Mouse (Mus musculus) left cerebral cortex, postnatal 4 days (tissue): Measurements from ENCODE around the gene Sik1. TPM values are rescaled to one million over a fixed set of nuclear protein-coding genes. Genes with fewer than 3 reads are reported as not detected.

ENCODE experiments used
- DNase-seq: peaks from one replicate; pipeline ENCODE4 v3.0.0-alpha.2; 2022
- intact Hi-C: fragments of 180-260 bp; cut with DNase I; formaldehyde crosslinking; loops from one replicate; pipeline ENCODE4 v1.15.1; 2025
- total RNA-seq, 2 experiments: library from RNA; stranded (reverse); gene quantifications; 2 replicates each; pipeline ENCODE4 v1.2.3; 2021

Gene Sik1
- total RNA-seq, 2 experiments from 2014 or later: 34.7 to 39.7 TPM

DNA sequence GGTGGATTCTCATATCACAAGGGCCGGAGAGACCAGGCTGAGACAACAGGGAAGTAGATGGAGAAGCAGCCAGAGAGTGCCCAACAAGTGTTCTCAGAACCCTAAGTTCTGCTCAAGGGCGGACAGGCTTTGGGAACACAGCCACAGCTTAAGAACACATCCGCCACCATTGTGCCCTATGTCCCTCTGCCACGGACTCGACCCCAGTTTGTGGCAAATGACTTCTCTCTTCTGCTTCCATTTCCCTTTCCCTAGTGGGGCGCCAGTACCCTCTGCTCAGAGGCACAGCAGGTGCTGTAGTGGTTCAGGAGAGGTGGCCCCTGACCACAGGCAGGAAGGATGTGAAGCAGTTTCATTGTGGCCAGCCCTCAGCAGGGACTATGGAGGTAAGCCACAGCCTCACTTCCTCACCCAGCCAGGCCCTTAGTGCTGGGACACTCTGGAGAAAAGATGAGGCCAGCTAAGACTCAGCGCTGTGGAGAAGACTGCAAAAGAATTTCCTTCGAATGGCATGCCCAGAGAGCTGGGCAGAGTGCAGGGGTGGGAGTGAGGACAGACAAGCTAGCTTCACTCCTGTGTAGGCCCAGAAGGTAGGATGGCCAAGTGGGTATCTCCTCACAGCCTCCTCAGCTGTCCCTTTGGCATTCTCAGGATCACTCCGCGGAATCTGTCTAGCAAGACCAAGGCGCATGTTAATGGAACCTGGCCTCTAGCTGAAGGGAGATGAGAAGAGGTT, 19.9 kb downstream of the Sik1 start:
- intact Hi-C loops: no loop called here
- no peak for DNase-seq

- intact Hi-C loops: no loop called here
- DNase-seq: no peak
Measured at GRCm38 (mm10) chr17:31834320-31835065, 21.1 kb downstream of the Sik1 start.

- DNase-seq: no peak
- intact Hi-C loops: no loop called here
Measured at GRCm38 (mm10) chr17:31833752-31834151, 21.9 kb downstream of the Sik1 start.

DNA sequence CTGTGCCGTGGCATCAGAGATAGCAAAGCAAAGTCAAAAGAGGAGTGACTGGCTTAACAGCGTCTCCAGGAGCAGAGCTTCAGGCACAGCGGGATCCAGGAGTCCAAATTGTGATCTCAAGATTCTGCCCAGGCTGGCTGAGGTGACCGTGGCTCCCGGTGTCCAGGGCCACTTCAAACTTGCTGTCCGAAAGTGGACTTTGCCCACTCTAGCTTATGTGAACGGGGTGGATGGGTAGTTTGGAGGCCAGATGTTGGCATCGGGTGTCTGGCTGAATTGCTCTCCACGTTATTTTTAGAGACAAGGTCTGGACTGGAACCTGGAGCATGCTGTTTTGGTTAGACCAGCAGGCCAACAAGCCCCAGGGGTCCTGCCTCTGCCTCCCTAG, 23.0 kb downstream of the Sik1 start:
- intact Hi-C loops: no loop called here
- no peak for DNase-seq

GRCm38 (mm10) chr17:31831866-31832576, 23.6 kb downstream of the Sik1 start:
- intact Hi-C loops: no loop called here
- DNase-seq: no peak

GRCm38 (mm10) chr17:31831097-31831865, 24.3 kb downstream of the Sik1 start:
- intact Hi-C loops: no loop called here
- no peak for DNase-seq

DNA sequence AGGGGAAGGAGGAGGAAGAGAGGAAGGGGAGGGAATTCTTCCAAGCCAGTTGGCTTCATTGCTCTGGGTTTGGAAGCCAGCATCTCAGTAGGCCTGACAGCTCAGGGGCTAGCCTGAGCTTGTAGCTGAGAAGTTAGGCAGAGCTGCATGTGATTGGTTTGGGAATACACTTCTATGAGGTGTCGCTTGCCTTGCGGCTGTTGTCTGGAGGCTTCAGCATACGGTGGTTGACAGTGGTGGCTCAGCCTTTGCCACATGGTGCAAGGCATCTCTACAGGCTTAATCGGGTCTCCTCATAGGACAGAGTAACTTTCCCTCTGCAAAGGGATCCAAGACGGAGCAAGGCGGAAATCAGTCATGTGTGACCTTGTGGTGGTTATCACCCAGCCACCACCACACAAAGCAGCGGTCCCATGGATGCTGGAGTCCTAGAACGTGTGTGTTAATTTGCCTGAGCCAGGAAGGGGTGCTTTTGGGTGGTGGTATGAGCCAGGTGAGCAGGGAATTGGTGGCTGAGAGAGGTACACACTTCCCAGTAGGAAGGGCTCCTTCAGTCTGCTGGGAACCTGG, 25.0 kb downstream of the Sik1 start:
- DNase-seq: no peak
- intact Hi-C loops: no loop called here

GRCm38 (mm10) chr17:31828916-31829315, 26.7 kb downstream of the Sik1 start:
- intact Hi-C loops: no loop called here
- DNase-seq: no peak

- intact Hi-C loops: no loop called here
- DNase-seq: no peak
Measured at GRCm38 (mm10) chr17:31828118-31828517, 27.5 kb downstream of the Sik1 start.

DNA sequence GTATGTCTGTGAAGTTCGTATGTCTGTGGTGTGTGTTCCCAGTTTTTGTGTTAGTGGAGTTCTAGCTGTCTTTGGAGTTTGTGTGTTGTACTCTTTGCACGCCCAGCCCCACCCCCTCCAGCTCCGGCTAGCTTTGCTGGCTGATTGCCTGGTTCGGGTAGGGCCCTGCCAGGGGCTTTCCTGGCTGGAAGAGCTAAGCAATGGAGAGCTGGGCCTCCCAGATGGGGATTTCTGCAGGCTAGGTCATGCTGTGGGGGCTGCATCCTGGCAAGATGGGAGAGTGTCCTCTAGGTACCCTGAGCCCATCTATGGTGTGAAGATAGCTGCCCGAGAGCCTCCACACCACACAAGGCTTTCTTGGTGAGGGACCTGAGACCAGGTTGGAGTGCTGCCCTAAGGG, 28.4 kb downstream of the Sik1 start:
- peak; percentile 75 for DNase-seq
- intact Hi-C loops: no loop called here

GRCm38 (mm10) chr17:31826669-31827068, 28.9 kb downstream of the Sik1 start:
- peak; percentile 47 for DNase-seq
- intact Hi-C loops: no loop called here

- DNase-seq: no peak
- intact Hi-C loops: no loop called here
Measured at GRCm38 (mm10) chr17:31825678-31826077, 29.9 kb downstream of the Sik1 start.

DNA sequence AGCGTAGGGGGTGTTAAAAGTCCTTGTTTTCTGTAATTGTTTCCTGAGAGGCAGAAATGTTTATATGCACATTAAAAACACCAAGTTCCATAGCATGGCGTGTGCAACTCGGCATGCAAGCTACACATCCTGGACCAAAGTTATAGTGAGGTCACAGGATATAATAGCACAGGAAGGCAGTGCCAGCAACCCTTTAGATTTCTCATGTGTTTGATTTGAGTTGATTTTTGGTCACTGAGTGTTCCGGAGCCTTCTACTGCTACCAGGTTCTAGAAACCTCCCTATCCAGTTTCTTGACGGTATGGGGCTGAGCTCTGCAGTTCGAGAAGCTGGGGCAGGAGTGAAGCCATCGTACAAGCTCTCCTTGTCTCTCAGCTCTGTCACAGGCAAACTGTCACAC, 30.8 kb downstream of the Sik1 start:
- DNase-seq: no peak
- intact Hi-C loops: no loop called here

DNA sequence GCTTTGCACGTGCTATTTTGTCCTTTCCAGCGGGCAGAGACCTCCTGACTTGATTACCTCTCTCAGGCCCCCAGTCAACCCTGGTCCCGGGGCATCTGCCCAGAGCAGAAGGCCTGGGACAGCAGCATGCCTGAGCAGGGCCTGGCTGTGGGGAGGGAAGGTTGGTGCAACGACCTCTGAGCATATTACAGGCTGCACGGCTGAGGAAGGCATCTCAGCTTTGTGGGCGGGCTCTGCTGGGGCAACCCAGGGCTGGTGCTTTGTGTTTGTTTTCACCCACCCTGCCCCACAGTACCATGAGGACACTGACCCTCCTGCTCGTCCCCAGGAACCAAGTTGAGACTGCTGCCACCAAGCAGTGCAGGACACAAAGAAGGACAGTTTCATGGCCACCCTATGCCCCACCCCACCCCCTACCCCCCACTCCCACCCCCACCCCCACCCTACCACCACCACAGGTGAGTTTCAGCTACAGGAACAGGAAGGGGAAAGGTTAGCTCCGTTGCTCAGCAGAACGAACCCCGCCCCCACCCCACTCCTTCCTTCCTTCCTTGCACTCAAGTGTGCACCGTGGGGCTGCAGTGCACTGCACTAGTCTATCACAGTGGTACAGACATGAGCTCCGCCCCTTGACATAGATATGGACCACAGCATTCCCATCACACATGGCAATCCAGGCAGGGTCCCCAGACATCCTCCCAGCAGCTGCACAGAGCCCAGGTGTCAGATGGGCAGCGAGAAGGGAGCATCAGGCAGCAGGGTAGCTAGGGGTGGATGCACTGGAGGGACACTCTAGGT, 34.3 kb downstream of the Sik1 start:
- no peak for DNase-seq
- intact Hi-C loops: no loop called here

DNA sequence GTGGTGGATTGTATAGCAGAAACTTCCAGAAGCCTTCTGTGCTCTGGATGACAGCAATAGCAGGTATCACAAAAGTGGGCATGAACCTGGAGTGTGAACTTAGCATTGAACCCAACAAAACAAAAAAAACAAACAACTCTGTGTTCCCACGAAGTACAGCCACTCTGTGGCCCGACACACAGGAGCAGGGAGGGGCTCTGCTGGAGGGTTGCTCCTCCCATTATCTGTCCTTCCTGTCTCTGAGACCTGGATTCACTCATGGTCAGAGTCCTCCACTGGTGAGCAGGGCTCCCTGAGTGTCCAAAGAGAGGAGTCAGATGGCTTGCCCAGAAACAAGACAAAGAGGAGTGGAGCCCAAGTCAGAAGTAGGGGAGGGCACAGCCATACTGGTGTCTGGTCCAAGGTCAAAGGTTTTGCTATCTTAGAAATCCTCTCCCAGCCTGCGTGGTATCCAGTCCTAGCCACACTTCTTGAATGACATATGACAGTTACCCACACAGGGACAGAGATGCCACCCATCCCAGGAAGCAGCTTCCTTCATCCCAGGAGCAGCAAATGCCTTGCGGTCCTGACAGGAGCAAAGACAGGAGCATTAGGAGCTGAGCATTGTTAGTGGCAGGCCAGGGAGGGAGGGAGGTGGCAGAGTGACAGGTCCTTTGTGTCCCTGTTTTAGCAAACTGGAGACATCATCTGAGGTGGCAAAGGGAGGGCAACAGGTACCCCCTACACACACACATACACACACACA, 35.3 kb downstream of the Sik1 start:
- intact Hi-C loops: no loop called here

DNA sequence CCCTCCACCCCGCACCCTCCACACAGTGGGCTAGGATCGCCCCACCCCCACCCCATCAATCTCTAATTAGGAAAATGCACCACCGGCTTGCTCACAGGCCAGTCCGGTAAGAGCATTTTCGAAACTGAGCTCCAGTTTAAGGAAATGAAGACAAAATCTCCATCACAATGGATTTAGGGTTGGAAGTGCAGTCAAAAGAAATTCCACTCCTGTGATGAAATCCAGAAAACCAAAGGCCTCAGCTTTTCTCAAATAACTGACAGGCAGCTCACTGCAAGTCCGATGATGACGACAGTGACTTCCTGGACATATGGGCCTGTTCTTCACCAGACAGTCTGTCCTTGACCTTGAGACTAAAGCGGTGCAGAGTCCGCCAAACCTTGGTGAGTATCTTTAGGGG, 36.2 kb downstream of the Sik1 start:
- intact Hi-C loops: no loop called here
- DNase-seq: no peak

More for the DNA sequence above, 35.3 kb downstream of the Sik1 start:
- DNase-seq: no peak

- no peak for DNase-seq
- intact Hi-C loops: no loop called here
Measured at GRCm38 (mm10) chr17:31817815-31818214, 37.8 kb downstream of the Sik1 start.

DNA sequence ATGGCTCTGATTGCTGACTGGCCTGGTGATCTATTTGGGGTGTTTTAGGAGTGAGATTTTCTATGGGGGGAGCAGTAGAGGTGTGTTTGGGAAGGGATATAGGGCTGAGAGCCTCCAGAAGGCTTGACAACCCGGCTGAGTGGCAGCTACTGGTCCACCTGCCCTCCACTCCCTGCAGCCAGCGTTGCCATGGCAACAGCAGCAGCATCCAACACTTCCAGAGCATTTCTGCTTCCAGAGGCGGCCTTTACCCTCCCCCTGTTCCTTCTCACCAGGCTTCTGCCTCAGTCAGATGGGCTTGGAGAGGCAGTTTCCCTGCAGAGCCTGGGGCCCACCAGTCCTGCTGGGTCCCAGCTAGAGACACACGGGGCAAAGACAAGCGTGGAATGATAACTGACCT, 38.4 kb downstream of the Sik1 start:
- peak; percentile 77 for DNase-seq
- intact Hi-C loops: no loop called here

GRCm38 (mm10) chr17:31814848-31815247, 40.8 kb downstream of the Sik1 start:
- DNase-seq: no peak
- intact Hi-C loops: no loop called here
